Mouse (Mus musculus): Measurements from ENCODE around the gene Shd. TPM values are rescaled to one million over a fixed set of nuclear protein-coding genes. Genes with fewer than 3 reads are reported as not detected.

Shd gene
- polyA plus RNA-seq, 1 experiment from 2014 or later: 68.4 TPM

DNA sequence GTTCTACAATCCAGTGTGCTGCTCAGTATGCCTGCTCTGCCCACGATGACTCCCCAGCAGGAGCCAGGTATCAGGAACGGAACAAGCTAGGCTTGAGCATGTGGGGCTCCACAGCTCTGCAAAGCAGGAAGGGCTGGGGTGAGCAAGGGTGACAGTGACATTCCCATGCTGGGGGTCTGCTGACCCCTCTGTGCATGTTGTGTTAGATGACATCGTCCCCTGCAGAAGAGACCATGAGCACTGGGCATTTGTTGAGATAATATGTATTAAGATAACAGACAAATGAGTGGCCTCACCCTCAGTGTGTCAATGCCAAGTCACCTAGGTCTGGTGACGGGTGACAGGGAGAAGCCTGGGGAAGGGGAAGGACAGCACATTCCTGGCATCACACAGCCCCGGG is 54.7 kb downstream of the Shd start:
- Histone ChIP-seq H3K9me3 (replicated peaks) (no peaks in the 10 kb centered on the region), H3K27ac (replicated peaks) (no peak overlapping the region), H3K4me1 (peaks cover 18% of the 10 kb centered on the region), H3K27me3 (ENCODE audit: low read depth, poor library complexity, severe bottlenecking) (no peaks in the 10 kb centered on the region), H3K4me3 (no peak overlapping the region), H3K36me3 (peaks cover 66% of the 10 kb centered on the region)
- WGBS: 85% methylated on average over 5 of the region's 5 CpGs
- no peak for DNase-seq (ENCODE audit: low spot score)

Other genes starting within 250 kb of the Shd start
- 0.10 and 0.14 TPM in 2 replicates for gene Adgre4, start 220.5 kb upstream of the Shd start, polyA plus RNA-seq (2016; fragmentation: Nextera tagmentation; extraction: Ambion mirVana)
- 8.5 and 10.3 TPM in 2 replicates for gene Zfp119a, start 91.5 kb upstream of the Shd start, polyA plus RNA-seq (2016; fragmentation: Nextera tagmentation; extraction: Ambion mirVana)
- gene Zfp959, start 78.4 kb upstream of the Shd start, polyA plus RNA-seq (2016; fragmentation: Nextera tagmentation; extraction: Ambion mirVana): 12.9 and 14.8 TPM in 2 replicates
- 5.4 and 5.8 TPM in 2 replicates for gene Zfp119b, start 21.0 kb upstream of the Shd start, polyA plus RNA-seq (2016; fragmentation: Nextera tagmentation; extraction: Ambion mirVana)
- 2.1 and 2.3 TPM in 2 replicates for gene Ebi3, start 17.8 kb upstream of the Shd start, polyA plus RNA-seq (2016; fragmentation: Nextera tagmentation; extraction: Ambion mirVana)
- 31.0 and 34.0 TPM in 2 replicates for gene Yju2, start 11.4 kb upstream of the Shd start, polyA plus RNA-seq (2016; fragmentation: Nextera tagmentation; extraction: Ambion mirVana)
- 78.4 and 95.0 TPM in 2 replicates for gene Fsd1, start 16.0 kb downstream of the Shd start, polyA plus RNA-seq (2016; fragmentation: Nextera tagmentation; extraction: Ambion mirVana)
- gene Stap2, start 35.1 kb downstream of the Shd start, polyA plus RNA-seq (2016; fragmentation: Nextera tagmentation; extraction: Ambion mirVana): 5.2 and 5.5 TPM in 2 replicates
- 131 and 160 TPM in 2 replicates for gene Mpnd, start 35.2 kb downstream of the Shd start, polyA plus RNA-seq (2016; fragmentation: Nextera tagmentation; extraction: Ambion mirVana)
- 161 and 162 TPM in 2 replicates for gene Sh3gl1, start 66.2 kb downstream of the Shd start, polyA plus RNA-seq (2016; fragmentation: Nextera tagmentation; extraction: Ambion mirVana)
- 45.4 and 49.3 TPM in 2 replicates for gene Chaf1a, start 70.0 kb downstream of the Shd start, polyA plus RNA-seq (2016; fragmentation: Nextera tagmentation; extraction: Ambion mirVana)
- 35.7 and 41.2 TPM in 2 replicates for gene Ubxn6, start 104.6 kb downstream of the Shd start, polyA plus RNA-seq (2016; fragmentation: Nextera tagmentation; extraction: Ambion mirVana)
- 188 and 191 TPM in 2 replicates for gene Hdgfl2, start 109.2 kb downstream of the Shd start, polyA plus RNA-seq (2016; fragmentation: Nextera tagmentation; extraction: Ambion mirVana)
- 0.04 and 0.11 TPM in 2 replicates for gene Plin4, start 139.3 kb downstream of the Shd start, polyA plus RNA-seq (2016; fragmentation: Nextera tagmentation; extraction: Ambion mirVana)
- gene Plin5, start 147.1 kb downstream of the Shd start, polyA plus RNA-seq (2016; fragmentation: Nextera tagmentation; extraction: Ambion mirVana): 0.11 and 0.21 TPM in 2 replicates
- not detected in 2 replicates for gene Lrg1, start 151.5 kb downstream of the Shd start, polyA plus RNA-seq (2016; fragmentation: Nextera tagmentation; extraction: Ambion mirVana)
- gene Sema6b, start 169.9 kb downstream of the Shd start, polyA plus RNA-seq (2016; fragmentation: Nextera tagmentation; extraction: Ambion mirVana): 1.2 and 1.8 TPM in 2 replicates
- 7.2 and 8.4 TPM in 2 replicates for gene Tnfaip8l1, start 192.0 kb downstream of the Shd start, polyA plus RNA-seq (2016; fragmentation: Nextera tagmentation; extraction: Ambion mirVana)
- gene Mydgf, start 213.5 kb downstream of the Shd start, polyA plus RNA-seq (2016; fragmentation: Nextera tagmentation; extraction: Ambion mirVana): 77.0 and 78.4 TPM in 2 replicates
- gene Dpp9, start 248.4 kb downstream of the Shd start, polyA plus RNA-seq (2016; fragmentation: Nextera tagmentation; extraction: Ambion mirVana): 45.6 and 46.9 TPM in 2 replicates